Mouse (Mus musculus) MEL (cell line): ENCODE measurements around the gene Fblim1. TPM values are rescaled to one million over a fixed set of nuclear protein-coding genes. Genes with fewer than 3 reads are reported as not detected.
"Not testable (repeated sequence)": the region's sequence is repeated elsewhere in the genome, so short reads cannot be mapped to it uniquely, and the experiment has no call there.

ENCODE experiments used
- DNase-seq: peaks from one replicate; pipeline ENCODE4 v3.0.0; 2011; ENCODE audit warnings: low read depth, low spot score
- H3K27ac ChIP-seq: 2 replicates; pipeline ENCODE4 v1.5.1; 2012; ENCODE audit warnings: low read depth, mild to moderate bottlenecking, control low read depth, low read length, moderate library complexity; ENCODE audit not compliant: control insufficient read depth
- H3K27me3 ChIP-seq, 2 experiments: fragments of 150-350 bp in 1 of 2; sonication (generic) in 1 of 2; 2 replicates each; pipeline ENCODE4 v1.6.1; 2012; ENCODE audit warnings: low read length in 2 of 2, mild to moderate bottlenecking in 2 of 2, improper control_type of control experiment in 1 of 2, moderate library complexity in 1 of 2; ENCODE audit not compliant: insufficient read depth in 2 of 2, control insufficient read depth in 1 of 2
- H3K36me3 ChIP-seq, 2 experiments: 2 replicates each; pipeline ENCODE4 v1.6.1; 2012 to 2014; ENCODE audit warnings: low read length in 2 of 2, improper control_type of control experiment in 1 of 2, inconsistent platforms in 1 of 2, mild to moderate bottlenecking in 1 of 2; ENCODE audit not compliant: insufficient read depth in 2 of 2, control insufficient read depth in 1 of 2
- H3K4me1 ChIP-seq, 2 experiments: fragments of 150-350 bp in 1 of 2; sonication (generic) in 1 of 2; 2 replicates each; pipeline ENCODE4 v1.6.1; 2012; ENCODE audit warnings: low read length in 2 of 2, improper control_type of control experiment in 1 of 2, mild to moderate bottlenecking in 1 of 2; ENCODE audit not compliant: insufficient read depth in 2 of 2, control insufficient read depth in 1 of 2
- H3K4me3 ChIP-seq, 2 experiments: fragments of 150-350 bp in 1 of 2; sonication (generic) in 1 of 2; 2 replicates each; pipeline ENCODE4 v1.5.1; 2012; ENCODE audit warnings: low read depth in 2 of 2, low read length in 2 of 2, mild to moderate bottlenecking in 2 of 2, moderate library complexity in 2 of 2, control low read depth in 1 of 2, improper control_type of control experiment in 1 of 2; ENCODE audit not compliant: control insufficient read depth in 1 of 2, insufficient read depth in 1 of 2
- H3K79me2 ChIP-seq: 2 replicates; pipeline ENCODE4 v1.6.1; 2012; ENCODE audit warnings: mild to moderate bottlenecking, low read length, moderate library complexity; ENCODE audit not compliant: control insufficient read depth, poor library complexity, insufficient read depth
- H3K9ac ChIP-seq: 2 replicates; pipeline ENCODE4 v1.6.1; 2012; ENCODE audit warnings: low read depth, mild to moderate bottlenecking, control low read depth, low read length, moderate library complexity; ENCODE audit not compliant: control insufficient read depth, poor library complexity, severe bottlenecking
- H3K9me3 ChIP-seq: fragments of 150-350 bp; sonication (generic); replicated peaks from 2 replicates; pipeline ENCODE4 v1.6.1; 2012; ENCODE audit warnings: mild to moderate bottlenecking, low read length, improper control_type of control experiment, moderate library complexity; ENCODE audit not compliant: insufficient read depth
- BHLHE40 ChIP-seq: IDR thresholded peaks from 2 replicates; pipeline ENCODE4 v1.6.1; 2012; ENCODE audit warnings: low read depth, mild to moderate bottlenecking, inconsistent platforms, low read length, improper control_type of control experiment, borderline replicate concordance
- CHD1 ChIP-seq: IDR thresholded peaks from 2 replicates; pipeline ENCODE4 v1.6.1; 2012; ENCODE audit warnings: low read depth, mild to moderate bottlenecking, inconsistent platforms, low read length, improper control_type of control experiment
- CHD2 ChIP-seq: IDR thresholded peaks from 2 replicates; pipeline ENCODE4 v1.6.1; 2011; ENCODE audit warnings: low read length, improper control_type of control experiment
- CTCF ChIP-seq, 3 experiments: IDR thresholded peaks in 2 of 3; conservative IDR thresholded peaks in 1 of 3; 2 replicates each; pipeline ENCODE4 v1.5.1; 2011 to 2012; ENCODE audit warnings: low read length in 3 of 3, low read depth in 2 of 3, mild to moderate bottlenecking in 2 of 3, improper control_type of control experiment in 1 of 3, inconsistent platforms in 1 of 3, mixed read lengths in 1 of 3, moderate library complexity in 1 of 3; ENCODE audit not compliant: control insufficient read depth in 1 of 3, insufficient read depth in 1 of 3, poor library complexity in 1 of 3, severe bottlenecking in 1 of 3
- E2F4 ChIP-seq: IDR thresholded peaks from 2 replicates; pipeline ENCODE4 v1.6.1; 2011; ENCODE audit warnings: low read depth, low read length, improper control_type of control experiment, borderline replicate concordance
- ELF1 ChIP-seq: IDR thresholded peaks from 2 replicates; pipeline ENCODE4 v1.6.1; 2014; ENCODE audit warnings: low read depth, mild to moderate bottlenecking, inconsistent platforms, low read length, improper control_type of control experiment, moderate library complexity
- EP300 ChIP-seq, 2 experiments: IDR thresholded peaks; 2 replicates each; pipeline ENCODE4 v1.6.1; 2011; ENCODE audit warnings: improper control_type of control experiment in 2 of 2, low read length in 2 of 2, low read depth in 1 of 2, mild to moderate bottlenecking in 1 of 2
- ETS1 ChIP-seq: IDR thresholded peaks from 2 replicates; pipeline ENCODE4 v1.6.1; 2012; ENCODE audit warnings: low read depth, mild to moderate bottlenecking, inconsistent platforms, low read length, improper control_type of control experiment, moderate library complexity
- GATA1 ChIP-seq: IDR thresholded peaks from 2 replicates; pipeline ENCODE4 v1.6.1; 2011; ENCODE audit warnings: low read depth, low read length, improper control_type of control experiment
- JUND ChIP-seq: IDR thresholded peaks from 2 replicates; pipeline ENCODE4 v1.6.1; 2011; ENCODE audit warnings: low read depth, mild to moderate bottlenecking, improper control_type of control experiment, low read length
- KAT2A ChIP-seq: conservative IDR thresholded peaks from 2 replicates; pipeline ENCODE4 v1.6.1; 2012; ENCODE audit warnings: low read depth, low read length, improper control_type of control experiment, inconsistent platforms
- MAX ChIP-seq: IDR thresholded peaks from 2 replicates; pipeline ENCODE4 v1.6.1; 2011; ENCODE audit warnings: low read length, improper control_type of control experiment
- MAZ ChIP-seq: IDR thresholded peaks from 2 replicates; pipeline ENCODE4 v1.6.1; 2012; ENCODE audit warnings: low read depth, mild to moderate bottlenecking, inconsistent platforms, low read length, improper control_type of control experiment
- MXI1 ChIP-seq: IDR thresholded peaks from 2 replicates; pipeline ENCODE4 v1.6.1; 2011; ENCODE audit warnings: mild to moderate bottlenecking, low read depth, low read length, improper control_type of control experiment
- MYB ChIP-seq: IDR thresholded peaks from 2 replicates; pipeline ENCODE4 v1.6.1; 2011; ENCODE audit warnings: mild to moderate bottlenecking, low read depth, low read length, improper control_type of control experiment
- NELFE ChIP-seq: IDR thresholded peaks from 2 replicates; pipeline ENCODE4 v1.6.1; 2011; ENCODE audit warnings: low read depth, low read length, improper control_type of control experiment
- NRF1 ChIP-seq: IDR thresholded peaks from 2 replicates; pipeline ENCODE4 v1.6.1; 2014; ENCODE audit warnings: low read depth, mild to moderate bottlenecking, inconsistent platforms, low read length, improper control_type of control experiment, moderate library complexity; ENCODE audit not compliant: poor library complexity, insufficient read depth, severe bottlenecking
- POLR2AphosphoS2 ChIP-seq: IDR thresholded peaks from 2 replicates; pipeline ENCODE4 v1.6.1; 2011; ENCODE audit warnings: low read length, improper control_type of control experiment
- POLR2AphosphoS5 ChIP-seq: IDR thresholded peaks from 2 replicates; pipeline ENCODE4 v1.6.1; 2012; ENCODE audit warnings: low read depth, borderline replicate concordance, mild to moderate bottlenecking, inconsistent platforms, low read length, moderate library complexity, mixed read lengths
- RCOR1 ChIP-seq: IDR thresholded peaks from 2 replicates; pipeline ENCODE4 v1.6.1; 2012; ENCODE audit warnings: low read depth, mild to moderate bottlenecking, inconsistent platforms, low read length, improper control_type of control experiment
- SIN3A ChIP-seq: IDR thresholded peaks from 2 replicates; pipeline ENCODE4 v1.6.1; 2012; ENCODE audit warnings: low read length, improper control_type of control experiment, inconsistent platforms
- SMC3 ChIP-seq: IDR thresholded peaks from 2 replicates; pipeline ENCODE4 v1.6.1; 2011; ENCODE audit warnings: low read depth, low read length, improper control_type of control experiment
- TAL1 ChIP-seq: IDR thresholded peaks from 2 replicates; pipeline ENCODE4 v1.6.1; 2012; ENCODE audit warnings: mild to moderate bottlenecking, inconsistent platforms, low read length, moderate library complexity, mixed read lengths
- TBP ChIP-seq: IDR thresholded peaks from 2 replicates; pipeline ENCODE4 v1.8.0; 2011; ENCODE audit warnings: low read depth, low read length, improper control_type of control experiment
- TCF12 ChIP-seq: IDR thresholded peaks from 2 replicates; pipeline ENCODE4 v1.6.1; 2014; ENCODE audit warnings: low read depth, mild to moderate bottlenecking, inconsistent platforms, low read length, improper control_type of control experiment, moderate library complexity
- UBTF ChIP-seq: IDR thresholded peaks from 2 replicates; pipeline ENCODE4 v1.6.1; 2012; ENCODE audit warnings: low read depth, mild to moderate bottlenecking, inconsistent platforms, low read length, improper control_type of control experiment, moderate library complexity, borderline replicate concordance; ENCODE audit not compliant: insufficient read depth
- USF1 ChIP-seq: IDR thresholded peaks from 2 replicates; pipeline ENCODE4 v1.6.1; 2014; ENCODE audit warnings: low read depth, mild to moderate bottlenecking, inconsistent platforms, low read length, improper control_type of control experiment, moderate library complexity
- USF2 ChIP-seq, 2 experiments: IDR thresholded peaks; 2 replicates each; pipeline ENCODE4 v1.6.1; 2011 to 2012; ENCODE audit warnings: improper control_type of control experiment in 2 of 2, low read length in 2 of 2, borderline replicate concordance in 1 of 2, inconsistent platforms in 1 of 2, low read depth in 1 of 2, mild to moderate bottlenecking in 1 of 2; ENCODE audit not compliant: insufficient read depth in 1 of 2
- ZKSCAN1 ChIP-seq: IDR thresholded peaks from 2 replicates; pipeline ENCODE4 v1.6.1; 2012; ENCODE audit warnings: low read depth, mild to moderate bottlenecking, inconsistent platforms, low read length, improper control_type of control experiment, moderate library complexity
- ZMIZ1 ChIP-seq: IDR thresholded peaks from 2 replicates; pipeline ENCODE4 v1.6.1; 2012; ENCODE audit warnings: low read depth, mild to moderate bottlenecking, inconsistent platforms, low read length, improper control_type of control experiment, moderate library complexity
- ZNF384 ChIP-seq: IDR thresholded peaks from 2 replicates; pipeline ENCODE4 v1.6.1; 2012; ENCODE audit warnings: low read depth, mild to moderate bottlenecking, inconsistent platforms, low read length, improper control_type of control experiment
- polyA plus RNA-seq, 2 experiments: library from polyadenylated mRNA; stranded (reverse) in 1 of 2; unstranded in 1 of 2; fragments of >175 nt in 1 of 2; fragments of >200 nt in 1 of 2; gene quantifications; 2 replicates each; pipeline versions ENCODE4 v1.2.1 to v1.2.4; 2012; ENCODE audit warnings: low replicate concordance in 2 of 2, low read depth in 1 of 2; ENCODE audit not compliant: insufficient read length in 2 of 2, insufficient read depth in 1 of 2, missing spikeins in 1 of 2
- total RNA-seq: library from RNA; depleted of rRNA; stranded (reverse); fragments of 300-350 nt; gene quantifications from 2 replicates; pipeline ENCODE4 v1.2.3, GENCODE M21; 2012

Gene Fblim1
- total and polyA plus RNA-seq, 3 experiments, result not detected

DNA sequence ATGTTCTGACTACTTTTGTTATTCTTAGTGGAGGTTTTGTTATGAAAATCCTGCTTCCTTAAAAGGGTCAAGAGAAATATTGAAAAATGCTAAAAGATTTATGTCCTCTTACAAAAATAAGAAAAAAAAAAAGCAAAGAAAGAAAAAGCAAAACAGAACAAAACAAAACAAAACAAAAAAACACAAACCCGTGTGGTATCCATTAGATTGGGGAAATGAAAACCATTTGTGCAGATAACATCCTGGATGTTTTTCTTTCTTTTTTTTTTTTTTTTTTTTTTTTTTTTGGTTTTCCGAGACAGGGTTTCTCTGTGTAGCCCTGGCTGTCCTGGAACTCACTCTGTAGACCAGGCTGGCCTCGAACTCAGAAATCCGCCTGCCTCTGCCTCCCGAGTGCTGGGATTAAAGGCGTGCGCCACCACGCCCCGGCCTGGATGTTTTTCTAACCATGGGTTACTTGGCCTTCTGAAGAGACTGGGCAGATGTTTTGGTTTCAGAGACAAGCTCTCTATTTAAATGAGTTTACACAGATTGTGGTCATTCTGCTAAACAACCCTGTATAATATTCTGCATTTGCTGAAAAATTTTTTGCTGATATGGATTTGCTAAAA lies 51.5 kb downstream of the Fblim1 start:
- H3K4me1 ChIP-seq, result peaks cover 10 to 15% of the 10 kb centered on the region in 2 experiments
- H3K27ac ChIP-seq, H3K79me2 ChIP-seq, H3K9ac ChIP-seq, H3K9me3 ChIP-seq, H3K4me3 ChIP-seq, DNase-seq, H3K36me3 ChIP-seq, H3K27me3 ChIP-seq: not testable (repeated sequence)
- TF ChIP-seq ZNF384, result peak; percentile 91

DNA sequence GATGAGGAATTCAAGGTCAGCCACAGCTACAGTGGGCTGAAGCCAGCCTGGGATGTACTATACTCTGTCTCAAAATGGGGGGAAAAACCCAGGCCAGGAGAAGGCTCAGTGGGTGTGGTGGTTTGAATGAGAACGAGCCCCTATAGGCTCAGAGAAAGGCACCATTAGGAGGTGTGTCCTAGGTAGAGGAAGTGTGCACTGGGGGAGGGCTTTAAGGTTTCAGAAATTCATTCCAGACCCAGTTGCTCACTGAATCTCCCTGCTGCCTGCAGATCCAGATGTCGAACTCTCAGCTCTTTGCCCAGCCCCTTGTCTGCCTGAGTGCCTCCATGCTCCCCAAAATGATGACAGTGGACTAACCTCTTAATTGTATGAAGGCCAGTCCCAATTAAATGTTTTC lies 53.4 kb downstream of the Fblim1 start:
- H3K36me3 ChIP-seq, result peaks cover 0 to 12% of the 10 kb centered on the region in 2 experiments; a peak in 2 of 4 replicates
- H3K4me1 ChIP-seq, result peaks cover 5 to 14% of the 10 kb centered on the region in 2 experiments
- no peaks in the 10 kb centered on the region for H3K27me3 ChIP-seq
- no peaks in the 10 kb centered on the region for H3K9me3 ChIP-seq
- peak overlapping the region; percentile 46 for H3K9ac ChIP-seq
- no peaks in the 10 kb centered on the region for H3K79me2 ChIP-seq
- peak overlapping the region; percentile 38 to 63 for H3K4me3 ChIP-seq
- 0 out of 2 replicates have a peak overlapping the region, but pooled peaks have one; percentile 10 for H3K27ac ChIP-seq
- DNase-seq, result peak; percentile 90
- TF ChIP-seq TBP (peak; percentile 88), TAL1 (no peak), JUND (no peak), POLR2AphosphoS2 (no peak), TCF12 (peak; percentile 41; the same call in 1 of the 2 replicates), E2F4 (no peak), GATA1 (no peak), ETS1 (peak; percentile 35), MAZ (0 out of 2 replicates have a peak, but pooled peaks have one; percentile 20), MYB (no peak), MAX (peak; percentile 39), CHD2 (no peak), RCOR1 (0 out of 2 replicates have a peak, but pooled peaks have one; percentile 22), MXI1 (peak; percentile 24; the same call in 1 of the 2 replicates), KAT2A (no peak), UBTF (no peak), ELF1 (peak; percentile 48), BHLHE40 (no peak), CHD1 (no peak), SIN3A (peak; percentile 45; the same call in 1 of the 2 replicates), CTCF (IDR thresholded peaks at IDR 0.05 in 2 of 3, conservative IDR thresholded peaks at IDR 0.05 in 1 of 3; ENCODE audit: control insufficient read depth in 1 of 3, insufficient read depth in 1 of 3, low read depth in 2 of 3, low read length in 3 of 3, poor library complexity in 1 of 3, severe bottlenecking in 1 of 3) (no peak), ZMIZ1 (peak; percentile 87), USF1 (no peak), POLR2AphosphoS5 (no peak), EP300 (IDR thresholded peaks at IDR 0.05; ENCODE audit: low read depth in 1 of 2, low read length in 2 of 2) (peak in 1 of 2 experiments; percentile 24; a peak in 1 of 4 replicates), ZKSCAN1 (no peak), NRF1 (no peak), NELFE (peak; percentile 62), ZNF384 (no peak), SMC3 (no peak), USF2 (IDR thresholded peaks at IDR 0.05; ENCODE audit: borderline replicate concordance in 1 of 2, insufficient read depth in 1 of 2, low read depth in 1 of 2, low read length in 2 of 2) (no peak)
